Mouse (Mus musculus): Measurements from ENCODE around the gene Myl6b.
"Not testable (repeated sequence)": the region's sequence is repeated elsewhere in the genome, so short reads cannot be mapped to it uniquely, and the experiment has no call there.

Gene Myl6b

GRCm38 (mm10) chr10:128493695-128494666 is 4.5 kb downstream of the Myl6b start, which contains the start of gene Myl6:
TSS of gene Myl6 (minus strand) at chr10:128494145.
- peak; percentile 62 for ATAC-seq (ENCODE audit: low TSS enrichment)

GRCm38 (mm10) chr10:128493319-128493694 is 5.2 kb downstream of the Myl6b start:
- ATAC-seq (ENCODE audit: low TSS enrichment): peak; percentile 3; the same call in 1 of the 2 replicates

GRCm38 (mm10) chr10:128492633-128493311 is 5.7 kb downstream of the Myl6b start:
- ATAC-seq (ENCODE audit: low TSS enrichment): peak; percentile 38

- ATAC-seq (ENCODE audit: low TSS enrichment): not testable (repeated sequence)
These were observed 6.4 kb downstream of the Myl6b start for GRCm38 (mm10) chr10:128492051-128492450.

GRCm38 (mm10) chr10:128491495-128491894 is 7.0 kb downstream of the Myl6b start:
- no peak for ATAC-seq (ENCODE audit: low TSS enrichment)

- ATAC-seq (ENCODE audit: low TSS enrichment): no peak
These were observed 7.6 kb downstream of the Myl6b start for GRCm38 (mm10) chr10:128490912-128491311.

- ATAC-seq (ENCODE audit: low TSS enrichment): no peak
These were observed 8.3 kb downstream of the Myl6b start for GRCm38 (mm10) chr10:128490232-128490631.

- no peak for ATAC-seq (ENCODE audit: low TSS enrichment)
These were observed 8.7 kb downstream of the Myl6b start for GRCm38 (mm10) chr10:128489785-128490184.

GRCm38 (mm10) chr10:128489380-128489779 is 9.1 kb downstream of the Myl6b start:
- ATAC-seq (ENCODE audit: low TSS enrichment): no peak

- no peak for ATAC-seq (ENCODE audit: low TSS enrichment)
These were observed 9.7 kb downstream of the Myl6b start for GRCm38 (mm10) chr10:128488776-128489175.

- ATAC-seq (ENCODE audit: low TSS enrichment): no peak
These were observed 10.4 kb downstream of the Myl6b start for GRCm38 (mm10) chr10:128487861-128488712.

- ATAC-seq (ENCODE audit: low TSS enrichment): no peak
These were observed 12.1 kb downstream of the Myl6b start for GRCm38 (mm10) chr10:128486370-128486769.

GRCm38 (mm10) chr10:128474366-128474765 is 24.1 kb downstream of the Myl6b start:
- ATAC-seq (ENCODE audit: low TSS enrichment): no peak

- ATAC-seq (ENCODE audit: low TSS enrichment): no peak
These were observed 38.2 kb downstream of the Myl6b start for GRCm38 (mm10) chr10:128460270-128460630.

GRCm38 (mm10) chr10:128459409-128460269 is 38.8 kb downstream of the Myl6b start:
- ATAC-seq (ENCODE audit: low TSS enrichment): peak; percentile 24; the same call in 1 of the 2 replicates

- peak; percentile 67 for ATAC-seq (ENCODE audit: low TSS enrichment)
These were observed 39.6 kb downstream of the Myl6b start, which contains the start of gene Smarcc2 for GRCm38 (mm10) chr10:128458719-128459408. TSS of gene Smarcc2 (plus strand) at chr10:128459248.

- peak; percentile 39 for ATAC-seq (ENCODE audit: low TSS enrichment)
These were observed 40.2 kb downstream of the Myl6b start for GRCm38 (mm10) chr10:128458348-128458718.

GRCm38 (mm10) chr10:128457676-128458075 is 40.8 kb downstream of the Myl6b start:
- ATAC-seq (ENCODE audit: low TSS enrichment): no peak

- 0 out of 2 replicates have a peak, but pooled peaks have one; percentile 5 for ATAC-seq (ENCODE audit: low TSS enrichment)
These were observed 43.2 kb downstream of the Myl6b start for GRCm38 (mm10) chr10:128455280-128455679.

- ATAC-seq (ENCODE audit: low TSS enrichment): no peak
These were observed 44.0 kb downstream of the Myl6b start for GRCm38 (mm10) chr10:128454471-128454870.

Measured in frontal cortex, adult (tissue).